Mouse (Mus musculus): ENCODE measurements around the gene Tln2. TPM values are rescaled to one million over a fixed set of nuclear protein-coding genes. Genes with fewer than 3 reads are reported as not detected.

Tln2 gene
- polyA plus RNA-seq, 1 experiment from 2014 or later, result 40.7 TPM

- peaks cover 33% of the 10 kb centered on the region for H3K4me1 ChIP-seq
- H3K27me3 ChIP-seq (replicated peaks; ENCODE audit: low read depth, poor library complexity, severe bottlenecking), result no peaks in the 10 kb centered on the region
- no peak for DNase-seq (ENCODE audit: low spot score)
- no peaks in the 10 kb centered on the region for H3K9me3 ChIP-seq
- H3K4me3 ChIP-seq, result no peak overlapping the region
- H3K36me3 ChIP-seq (replicated peaks), result no peaks in the 10 kb centered on the region
- WGBS, result 53% methylated on average over 10 of the region's 10 CpGs
- peak overlapping the region; percentile 73 for H3K27ac ChIP-seq (replicated peaks)
Observed at GRCm38 (mm10) chr9:67435333-67436154, 124.0 kb downstream of the Tln2 start.

GRCm38 (mm10) chr9:67429199-67429892, 130.2 kb downstream of the Tln2 start:
- H3K4me3 ChIP-seq, result no peak overlapping the region
- peaks cover 9% of the 10 kb centered on the region for H3K4me1 ChIP-seq
- no peaks in the 10 kb centered on the region for H3K27me3 ChIP-seq (replicated peaks; ENCODE audit: low read depth, poor library complexity, severe bottlenecking)
- 81% methylated on average over 12 of the region's 12 CpGs for WGBS
- no peak overlapping the region for H3K27ac ChIP-seq (replicated peaks)
- no peaks in the 10 kb centered on the region for H3K36me3 ChIP-seq (replicated peaks)
- DNase-seq (ENCODE audit: low spot score), result no peak
- no peaks in the 10 kb centered on the region for H3K9me3 ChIP-seq

- no peak overlapping the region for H3K4me3 ChIP-seq
- H3K27me3 ChIP-seq (replicated peaks; ENCODE audit: low read depth, poor library complexity, severe bottlenecking), result no peaks in the 10 kb centered on the region
- peaks cover 11% of the 10 kb centered on the region for H3K4me1 ChIP-seq
- no peaks in the 10 kb centered on the region for H3K9me3 ChIP-seq
- no peak for DNase-seq (ENCODE audit: low spot score)
- WGBS, result 91% methylated on average over 15 of the region's 15 CpGs
- no peaks in the 10 kb centered on the region for H3K36me3 ChIP-seq (replicated peaks)
- H3K27ac ChIP-seq (replicated peaks), result no peak overlapping the region
Observed at GRCm38 (mm10) chr9:67428306-67429047, 131.0 kb downstream of the Tln2 start.

DNA sequence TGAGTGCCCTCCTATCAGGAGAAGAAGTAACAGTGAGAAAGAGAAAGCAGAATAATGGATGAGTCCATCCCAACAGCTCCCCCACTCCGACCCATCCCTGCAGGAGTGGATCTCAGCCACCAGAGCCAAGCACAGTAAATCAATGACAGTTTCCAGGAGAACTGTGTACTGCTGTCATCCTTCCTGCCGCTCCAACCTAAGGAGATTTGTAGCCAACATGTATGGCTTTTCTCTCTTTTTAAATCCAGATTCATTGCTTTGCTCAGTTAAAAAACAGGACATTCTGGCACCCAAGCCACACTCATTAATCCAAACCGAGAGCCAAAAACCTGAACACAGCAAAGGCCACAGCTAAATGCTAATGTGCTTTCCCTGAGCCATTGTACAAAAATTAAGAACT, 133.2 kb downstream of the Tln2 start:
- Histone ChIP-seq H3K27me3 (replicated peaks; ENCODE audit: low read depth, poor library complexity, severe bottlenecking) (no peaks in the 10 kb centered on the region), H3K9me3 (no peaks in the 10 kb centered on the region), H3K36me3 (replicated peaks) (no peaks in the 10 kb centered on the region), H3K4me3 (no peak overlapping the region), H3K27ac (replicated peaks) (no peak overlapping the region), H3K4me1 (peaks cover 9% of the 10 kb centered on the region)
- DNase-seq (ENCODE audit: low spot score), result no peak
- WGBS, result 85% methylated on average over 3 of the region's 3 CpGs

GRCm38 (mm10) chr9:67424110-67424509, 135.4 kb downstream of the Tln2 start:
- Histone ChIP-seq H3K4me3 (no peak overlapping the region), H3K27ac (replicated peaks) (peak overlapping the region; percentile 21; the same call in 1 of the 2 replicates), H3K4me1 (peaks cover 15% of the 10 kb centered on the region), H3K9me3 (no peaks in the 10 kb centered on the region), H3K27me3 (replicated peaks; ENCODE audit: low read depth, poor library complexity, severe bottlenecking) (no peaks in the 10 kb centered on the region), H3K36me3 (replicated peaks) (no peaks in the 10 kb centered on the region)
- DNase-seq (ENCODE audit: low spot score), result peak; percentile 32
- WGBS, result 60% methylated on average over 7 of the region's 7 CpGs

GRCm38 (mm10) chr9:67418092-67418491, 141.4 kb downstream of the Tln2 start:
- Histone ChIP-seq H3K27ac (replicated peaks) (peak overlapping the region; percentile 55), H3K4me1 (peaks cover 24% of the 10 kb centered on the region), H3K4me3 (no peak overlapping the region), H3K36me3 (replicated peaks) (no peaks in the 10 kb centered on the region), H3K9me3 (0 out of 2 replicates have a peak, but pooled peaks cover 3% of the 10 kb centered on the region), H3K27me3 (replicated peaks; ENCODE audit: low read depth, poor library complexity, severe bottlenecking) (no peaks in the 10 kb centered on the region)
- DNase-seq (ENCODE audit: low spot score), result peak; percentile 65
- WGBS, result 53% methylated on average over 6 of the region's 6 CpGs

GRCm38 (mm10) chr9:67410667-67411066, 148.8 kb downstream of the Tln2 start:
- no peaks in the 10 kb centered on the region for H3K27me3 ChIP-seq (replicated peaks; ENCODE audit: low read depth, poor library complexity, severe bottlenecking)
- no peak for DNase-seq (ENCODE audit: low spot score)
- H3K27ac ChIP-seq (replicated peaks), result no peak overlapping the region
- no peak overlapping the region for H3K4me3 ChIP-seq
- WGBS, result 88% methylated on average over 2 of the region's 2 CpGs
- H3K9me3 ChIP-seq, result 0 out of 2 replicates have a peak, but pooled peaks cover 3% of the 10 kb centered on the region
- no peaks in the 10 kb centered on the region for H3K36me3 ChIP-seq (replicated peaks)
- H3K4me1 ChIP-seq, result no peaks in the 10 kb centered on the region

GRCm38 (mm10) chr9:67404736-67405135, 154.8 kb downstream of the Tln2 start:
- DNase-seq (ENCODE audit: low spot score), result no peak
- Histone ChIP-seq H3K27me3 (replicated peaks; ENCODE audit: low read depth, poor library complexity, severe bottlenecking) (no peaks in the 10 kb centered on the region), H3K27ac (replicated peaks) (no peak overlapping the region), H3K9me3 (no peaks in the 10 kb centered on the region), H3K4me1 (peaks cover 3% of the 10 kb centered on the region; the same call in 1 of the 2 replicates), H3K4me3 (no peak overlapping the region), H3K36me3 (replicated peaks) (no peaks in the 10 kb centered on the region)
- WGBS, result 90% methylated on average over 7 of the region's 7 CpGs

DNA sequence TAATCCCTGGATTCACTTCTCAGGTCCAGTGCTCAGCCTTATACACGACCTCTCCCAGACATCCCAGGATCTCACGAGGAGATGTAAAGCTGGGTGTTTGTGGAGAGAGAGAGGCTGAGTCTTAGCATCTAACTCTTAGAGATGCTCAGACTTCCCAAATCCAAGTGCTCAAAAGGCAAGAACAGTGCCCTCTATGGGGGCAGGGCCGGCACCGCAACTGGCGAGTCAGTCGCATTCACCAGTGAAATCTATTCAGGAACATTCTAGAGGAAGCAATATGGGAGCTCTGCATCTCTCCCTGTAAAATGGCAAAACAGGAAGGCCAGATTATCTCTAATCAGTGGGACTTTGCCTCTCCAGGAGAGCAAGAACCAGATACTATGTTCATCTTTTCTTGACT, 159.9 kb downstream of the Tln2 start:
- no peak for DNase-seq (ENCODE audit: low spot score)
- H3K27me3 ChIP-seq (replicated peaks; ENCODE audit: low read depth, poor library complexity, severe bottlenecking), result no peaks in the 10 kb centered on the region
- H3K4me1 ChIP-seq, result peaks cover 3% of the 10 kb centered on the region; the same call in 1 of the 2 replicates
- H3K36me3 ChIP-seq (replicated peaks), result peaks cover 10% of the 10 kb centered on the region
- 87% methylated on average over 6 of the region's 6 CpGs for WGBS
- H3K4me3 ChIP-seq, result no peak overlapping the region
- no peaks in the 10 kb centered on the region for H3K9me3 ChIP-seq
- no peak overlapping the region for H3K27ac ChIP-seq (replicated peaks)

- H3K4me3 ChIP-seq, result no peak overlapping the region
- H3K27me3 ChIP-seq (replicated peaks; ENCODE audit: low read depth, poor library complexity, severe bottlenecking), result no peaks in the 10 kb centered on the region
- no peak for DNase-seq (ENCODE audit: low spot score)
- H3K36me3 ChIP-seq (replicated peaks), result peaks cover 10% of the 10 kb centered on the region
- H3K9me3 ChIP-seq, result no peaks in the 10 kb centered on the region
- no peak overlapping the region for H3K27ac ChIP-seq (replicated peaks)
- H3K4me1 ChIP-seq, result peaks cover 3% of the 10 kb centered on the region; the same call in 1 of the 2 replicates
- 89% methylated on average over 3 of the region's 3 CpGs for WGBS
Observed at GRCm38 (mm10) chr9:67397756-67398155, 161.7 kb downstream of the Tln2 start.

GRCm38 (mm10) chr9:67396446-67396845, 163.1 kb downstream of the Tln2 start:
- H3K27ac ChIP-seq (replicated peaks), result no peak overlapping the region
- peaks cover 10% of the 10 kb centered on the region for H3K36me3 ChIP-seq (replicated peaks)
- DNase-seq (ENCODE audit: low spot score), result no peak
- H3K4me3 ChIP-seq, result no peak overlapping the region
- peaks cover 3% of the 10 kb centered on the region; the same call in 1 of the 2 replicates for H3K4me1 ChIP-seq
- H3K27me3 ChIP-seq (replicated peaks; ENCODE audit: low read depth, poor library complexity, severe bottlenecking), result no peaks in the 10 kb centered on the region
- 84% methylated on average over 3 of the region's 3 CpGs for WGBS
- no peaks in the 10 kb centered on the region for H3K9me3 ChIP-seq

- H3K27ac ChIP-seq (replicated peaks), result no peak overlapping the region
- no peaks in the 10 kb centered on the region for H3K27me3 ChIP-seq (replicated peaks; ENCODE audit: low read depth, poor library complexity, severe bottlenecking)
- no peak overlapping the region for H3K4me3 ChIP-seq
- H3K9me3 ChIP-seq, result no peaks in the 10 kb centered on the region
- no peak for DNase-seq (ENCODE audit: low spot score)
- H3K4me1 ChIP-seq, result peaks cover 9% of the 10 kb centered on the region
- H3K36me3 ChIP-seq (replicated peaks), result peaks cover 19% of the 10 kb centered on the region; the same call in 1 of the 2 replicates
- 86% methylated on average over 9 of the region's 9 CpGs for WGBS
Observed at GRCm38 (mm10) chr9:67384028-67384590, 175.4 kb downstream of the Tln2 start.

Measured in embryonic facial prominence, embryonic 10.5 days (tissue).